Mouse (Mus musculus): Measurements from ENCODE around the gene Neurod4.
"Not testable (repeated sequence)": the region's sequence is repeated elsewhere in the genome, so short reads cannot be mapped to it uniquely, and the experiment has no call there.

DNA sequence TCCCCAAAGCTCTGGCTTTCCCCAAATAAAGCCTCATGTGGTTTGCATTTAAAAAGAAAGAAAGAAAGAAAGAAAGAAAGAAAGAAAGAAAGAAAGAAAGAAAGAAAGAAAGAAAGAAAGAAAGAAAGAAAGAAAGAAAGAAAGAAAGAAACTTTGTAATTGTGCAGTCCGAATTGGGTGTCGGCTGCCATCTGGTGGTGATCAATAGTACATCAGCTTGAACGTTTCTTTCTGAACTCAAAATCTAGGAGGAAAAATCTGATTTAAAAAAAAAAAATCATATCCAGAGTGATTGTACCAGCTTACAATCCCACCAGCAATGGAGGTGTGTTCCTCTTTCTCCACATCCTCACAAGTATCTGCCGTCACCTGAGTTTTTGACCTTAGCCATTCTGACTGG, 18.7 kb upstream of the Neurod4 start:
- peak; percentile 37 for TF ChIP-seq CTCF (conservative IDR thresholded peaks at IDR 0.05; ENCODE audit: low read length)
- not testable (repeated sequence) for TF ChIP-seq NANOG, POU5F1 (IDR thresholded peaks at IDR 0.05; ENCODE audit: borderline replicate concordance, low read length)

All from E14TG2a.4 (cell line).